Mouse (Mus musculus): Measurements from ENCODE around the gene B4galnt4.

DNA sequence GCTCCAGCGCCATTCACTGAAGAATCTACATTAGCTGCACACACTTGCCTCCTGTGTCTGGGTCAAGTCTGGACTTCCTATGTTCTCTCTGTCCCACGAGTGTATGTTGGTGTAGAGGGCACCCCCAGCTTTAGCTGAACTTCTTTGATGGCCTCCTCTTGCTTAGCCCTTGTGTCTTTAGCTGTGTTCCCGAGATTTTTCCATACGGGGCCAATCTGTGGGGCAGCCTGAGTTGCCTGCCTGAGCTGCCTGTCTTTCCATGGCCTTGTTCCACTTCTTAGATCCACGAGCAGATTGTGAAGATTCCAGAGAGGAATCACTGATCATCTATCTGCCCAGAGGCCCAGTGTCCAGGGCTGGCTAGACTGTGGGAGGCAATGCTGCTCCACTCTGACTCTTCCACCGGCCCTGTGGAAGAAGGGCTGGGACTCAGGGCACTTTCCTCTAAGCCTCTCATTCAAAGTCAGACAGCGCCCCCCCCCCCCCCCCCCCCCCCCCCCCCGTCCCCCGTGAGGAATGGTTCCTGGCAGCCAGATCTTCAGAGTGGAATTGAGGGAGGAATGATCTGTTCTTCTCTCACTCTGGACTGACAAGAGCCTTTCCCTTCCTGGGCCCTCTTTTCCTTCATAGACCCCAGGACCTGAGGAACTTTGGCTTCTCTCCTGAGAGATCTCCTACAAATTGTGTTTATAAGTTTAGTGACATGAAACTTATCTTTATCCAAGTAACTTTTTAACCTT, 19.9 kb upstream of the B4galnt4 start:
- TF ChIP-seq CTCF (IDR thresholded peaks at IDR 0.05; ENCODE audit: low read depth) (no peak), EP300 (optimal IDR thresholded peaks at IDR 0.05) (no peak)
